Mouse (Mus musculus) lung, postnatal 4 days (tissue): ENCODE data around the gene Fzd9.

Experiments used
- DNase-seq, 2 experiments: peaks; one replicate each; pipeline ENCODE4 v3.0.0; 2021

Gene Fzd9

GRCm38 (mm10) chr5:135251079-135251454, at the start of gene Fzd9:
Gene Fzd9, minus strand, starts transcription at chr5:135251230.
- DNase-seq, result peak; percentile 88 to 89

- no peak for DNase-seq
These were observed 41.0 kb upstream of the Fzd9 start for GRCm38 (mm10) chr5:135292001-135292400.

GRCm38 (mm10) chr5:135291193-135291592, 40.2 kb upstream of the Fzd9 start:
- DNase-seq, result no peak

GRCm38 (mm10) chr5:135290703-135291102, 39.7 kb upstream of the Fzd9 start:
- no peak for DNase-seq

GRCm38 (mm10) chr5:135286926-135287325, 35.9 kb upstream of the Fzd9 start:
- DNase-seq, result no peak

- DNase-seq, result peak; percentile 73 to 83
These were observed 35.2 kb upstream of the Fzd9 start for GRCm38 (mm10) chr5:135286185-135286584.

GRCm38 (mm10) chr5:135285211-135285610, 34.2 kb upstream of the Fzd9 start:
- DNase-seq, result peak in 1 of 2 experiments; percentile 2

GRCm38 (mm10) chr5:135280226-135280625, 29.2 kb upstream of the Fzd9 start:
- DNase-seq, result no peak

- DNase-seq, result no peak
These were observed 25.6 kb upstream of the Fzd9 start for GRCm38 (mm10) chr5:135276597-135276996.

- DNase-seq, result no peak
These were observed 23.8 kb upstream of the Fzd9 start for GRCm38 (mm10) chr5:135274663-135275396.

- DNase-seq, result no peak
These were observed 20.6 kb upstream of the Fzd9 start for GRCm38 (mm10) chr5:135271563-135272165.

GRCm38 (mm10) chr5:135270361-135270760, 19.3 kb upstream of the Fzd9 start:
- DNase-seq, result no peak

- DNase-seq, result no peak
These were observed 18.4 kb upstream of the Fzd9 start for GRCm38 (mm10) chr5:135269451-135269850.

GRCm38 (mm10) chr5:135264548-135264947, 13.5 kb upstream of the Fzd9 start:
- peak; percentile 60 to 75 for DNase-seq

- peak; percentile 67 to 81 for DNase-seq
These were observed 13.0 kb upstream of the Fzd9 start for GRCm38 (mm10) chr5:135263866-135264503.

GRCm38 (mm10) chr5:135258280-135259150, 7.5 kb upstream of the Fzd9 start:
- peak in 1 of 2 experiments; percentile 39 for DNase-seq

GRCm38 (mm10) chr5:135257559-135257958, 6.5 kb upstream of the Fzd9 start:
- no peak for DNase-seq

- no peak for DNase-seq
These were observed 5.1 kb upstream of the Fzd9 start for GRCm38 (mm10) chr5:135256166-135256565.

GRCm38 (mm10) chr5:135253741-135254401, 2.8 kb upstream of the Fzd9 start:
- no peak for DNase-seq

GRCm38 (mm10) chr5:135250186-135251078, 598 bp downstream of the Fzd9 start:
- DNase-seq, result peak in 1 of 2 experiments; percentile 30

- no peak for DNase-seq
These were observed 1.9 kb downstream of the Fzd9 start for GRCm38 (mm10) chr5:135248956-135249676.
